Mouse (Mus musculus): ENCODE data around the gene Rnf182. TPM values are rescaled to one million over a fixed set of nuclear protein-coding genes. Genes with fewer than 3 reads are reported as not detected.

Gene Rnf182
- total RNA-seq, 2 experiments from 2014 or later: 0.39 TPM

- DNase-seq (ENCODE audit: low spot score in 2 of 2): no peak
These were observed 80.5 kb downstream of the Rnf182 start for GRCm38 (mm10) chr13:43696011-43696410.

- DNase-seq (ENCODE audit: low spot score in 2 of 2): no peak
These were observed 83.0 kb downstream of the Rnf182 start for GRCm38 (mm10) chr13:43698506-43698905.

GRCm38 (mm10) chr13:43703471-43703870 lies 88.0 kb downstream of the Rnf182 start:
- no peak for DNase-seq (ENCODE audit: low spot score in 2 of 2)

- DNase-seq (ENCODE audit: low spot score in 2 of 2): no peak
These were observed 89.1 kb downstream of the Rnf182 start for GRCm38 (mm10) chr13:43704533-43705116.

GRCm38 (mm10) chr13:43706387-43706786 lies 90.9 kb downstream of the Rnf182 start:
- DNase-seq (ENCODE audit: low spot score in 2 of 2): no peak

GRCm38 (mm10) chr13:43709529-43709928 lies 94.0 kb downstream of the Rnf182 start:
- DNase-seq (ENCODE audit: low spot score in 2 of 2): no peak

- DNase-seq (ENCODE audit: low spot score in 2 of 2): no peak
These were observed 96.3 kb downstream of the Rnf182 start for GRCm38 (mm10) chr13:43711708-43712314.

- DNase-seq (ENCODE audit: low spot score in 2 of 2): no peak
These were observed 99.2 kb downstream of the Rnf182 start for GRCm38 (mm10) chr13:43714741-43715140.

- no peak for DNase-seq (ENCODE audit: low spot score in 2 of 2)
These were observed 100.0 kb downstream of the Rnf182 start for GRCm38 (mm10) chr13:43715466-43715865.

GRCm38 (mm10) chr13:43716514-43717036 lies 101.1 kb downstream of the Rnf182 start:
- DNase-seq (ENCODE audit: low spot score in 2 of 2): no peak

- DNase-seq (ENCODE audit: low spot score in 2 of 2): no peak
These were observed 102.7 kb downstream of the Rnf182 start for GRCm38 (mm10) chr13:43718173-43718572.

- no peak for DNase-seq (ENCODE audit: low spot score in 2 of 2)
These were observed 105.0 kb downstream of the Rnf182 start for GRCm38 (mm10) chr13:43720496-43720895.

Other genes starting within 250 kb of the Rnf182 start
- 100 to 1,000 TPM; 142 to 149 TPM for gene Nol7, start 217.3 kb upstream of the Rnf182 start, total RNA-seq (2021)
- 10 to 100 TPM; 46.3 to 54.3 TPM for gene Ranbp9, start 134.4 kb upstream of the Rnf182 start, total RNA-seq (2021)
- 10 to 100 TPM; 21.0 to 23.5 TPM for gene Mcur1, start 55.5 kb upstream of the Rnf182 start, total RNA-seq (2021)
- gene Cd83, start 169.1 kb downstream of the Rnf182 start, total RNA-seq (2021): 1 to 10 TPM; 2.8 to 2.9 TPM

All from gastrocnemius, postnatal 4 days (tissue).